Mouse (Mus musculus): ENCODE data around the gene Atp6v0e. TPM values are rescaled to one million over a fixed set of nuclear protein-coding genes. Genes with fewer than 3 reads are reported as not detected.

The Atp6v0e gene
- total RNA-seq, 2 experiments from 2014 or later = 39.2 to 44.6 TPM

DNA sequence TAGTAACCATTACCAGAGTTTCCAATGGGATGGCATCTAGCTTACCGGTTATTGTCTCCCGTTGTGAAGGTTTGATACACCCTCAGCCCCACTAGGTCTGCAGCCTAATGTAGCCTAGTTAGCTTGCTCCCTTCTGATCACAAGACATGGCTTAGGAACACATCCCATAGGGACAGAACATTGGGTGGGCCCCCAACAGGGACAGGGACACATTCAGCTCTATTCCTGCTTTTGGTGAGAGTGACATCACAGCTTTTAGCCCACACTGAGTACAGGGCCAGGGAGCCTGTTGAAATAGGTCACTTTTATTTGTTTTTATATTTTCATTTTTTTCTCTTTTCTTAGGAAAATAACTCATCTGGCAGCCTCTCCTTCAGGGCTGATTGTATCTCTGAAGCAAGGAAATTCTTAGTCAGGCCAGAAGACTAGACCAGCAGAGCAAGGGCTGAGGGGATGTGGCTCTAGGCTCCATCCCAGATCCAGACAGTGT, 37.5 kb upstream of the Atp6v0e start:
- Histone ChIP-seq H3K4me3 (no peak overlapping the region), H3K27ac (peak overlapping the region; percentile 40; the same call in 1 of the 2 replicates)
- intact Hi-C loops (cut with DNase I) = no loop called here
- no peak for DNase-seq (ENCODE audit: extremely low spot score in 1 of 2, low spot score in 2 of 2)
- no peak for TF ChIP-seq CTCF (IDR thresholded peaks at IDR 0.05)

DNA sequence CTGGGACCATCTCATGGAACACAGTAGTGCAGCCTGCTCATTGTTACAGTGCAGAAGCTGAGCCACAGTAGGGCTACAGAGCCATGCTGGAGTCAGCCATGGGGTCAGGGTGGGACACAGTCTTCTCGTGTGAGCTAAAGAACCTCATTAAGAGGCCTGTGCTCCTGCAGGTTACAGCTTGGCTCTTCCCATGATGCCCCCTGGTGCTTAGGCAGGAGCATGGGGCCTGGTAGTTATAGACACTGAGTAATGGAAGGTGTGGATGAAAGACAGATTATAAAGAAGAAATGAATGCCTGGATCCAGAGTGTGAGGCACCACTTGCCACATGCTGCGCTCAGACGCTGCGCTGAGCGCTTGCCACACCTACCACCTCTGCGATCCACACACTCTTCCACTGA, 34.6 kb upstream of the Atp6v0e start:
- Histone ChIP-seq H3K27ac (peak overlapping the region; percentile 71), H3K4me3 (no peak overlapping the region)
- DNase-seq (ENCODE audit: extremely low spot score in 1 of 2, low spot score in 2 of 2) = no peak
- intact Hi-C loops (cut with DNase I) = no loop called here
- TF ChIP-seq CTCF (IDR thresholded peaks at IDR 0.05) = no peak; the same call in none of the 2 replicates

DNA sequence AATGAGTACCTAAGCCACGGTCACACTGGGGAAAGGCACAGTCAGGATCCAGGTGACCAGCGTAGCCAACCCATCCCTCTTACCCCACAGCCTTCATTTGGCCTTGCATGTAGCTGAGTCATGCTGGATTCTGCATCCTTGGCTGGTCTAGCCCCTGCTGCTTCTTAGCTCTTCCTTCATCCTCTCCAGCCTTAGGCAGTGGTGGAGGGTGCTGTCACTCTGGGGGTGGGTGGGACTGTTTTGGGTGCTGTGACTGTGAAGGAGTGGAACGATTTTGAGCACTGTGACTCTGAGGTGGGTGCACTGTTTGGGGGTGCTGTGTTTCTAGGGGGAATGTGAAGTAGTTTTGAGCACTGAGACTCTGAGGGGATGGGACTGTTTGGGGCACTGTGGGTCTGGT, 34.1 kb upstream of the Atp6v0e start:
- intact Hi-C loops (cut with DNase I) = no loop called here
- no peak overlapping the region for H3K4me3 ChIP-seq
- TF ChIP-seq CTCF (IDR thresholded peaks at IDR 0.05) = no peak
- peak overlapping the region; percentile 71 for H3K27ac ChIP-seq
- DNase-seq (ENCODE audit: extremely low spot score in 1 of 2, low spot score in 2 of 2) = no peak

DNA sequence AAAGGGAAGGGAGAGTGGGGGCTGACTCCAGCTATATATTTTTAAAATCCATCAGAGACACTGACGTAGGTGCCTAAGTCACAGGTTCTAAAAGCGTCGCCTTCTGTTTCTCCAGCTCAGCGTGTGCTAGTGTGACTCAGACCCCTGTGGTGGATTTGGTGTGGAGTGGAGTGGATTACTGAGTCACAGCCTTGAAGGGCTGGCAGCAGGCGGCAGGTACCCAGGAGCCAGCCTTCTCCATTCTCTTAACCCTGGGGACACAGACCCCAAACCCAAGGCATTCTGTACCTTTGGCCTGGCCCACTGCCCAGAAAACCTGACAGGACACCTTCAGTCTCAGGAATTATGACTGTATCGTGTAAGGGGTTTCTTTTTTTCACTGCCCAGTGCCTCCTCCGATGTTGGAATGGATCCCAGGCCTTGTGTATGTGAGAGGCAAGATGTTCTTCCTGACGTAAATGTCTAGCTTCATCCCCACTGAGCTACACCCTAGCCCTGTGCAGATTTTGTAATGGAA, 31.2 kb upstream of the Atp6v0e start:
- TF ChIP-seq CTCF (IDR thresholded peaks at IDR 0.05) = no peak
- no peak overlapping the region for H3K4me3 ChIP-seq
- intact Hi-C loops (cut with DNase I) = loop anchor here (2.0 to 5.0 kb wide), 2 partner anchors 23 to 55 kb away; no protein-coding TSS in a partner anchor
- peak overlapping the region; percentile 89 for H3K27ac ChIP-seq
- peak; percentile 59 to 66 for DNase-seq (ENCODE audit: extremely low spot score in 1 of 2, low spot score in 2 of 2)

DNA sequence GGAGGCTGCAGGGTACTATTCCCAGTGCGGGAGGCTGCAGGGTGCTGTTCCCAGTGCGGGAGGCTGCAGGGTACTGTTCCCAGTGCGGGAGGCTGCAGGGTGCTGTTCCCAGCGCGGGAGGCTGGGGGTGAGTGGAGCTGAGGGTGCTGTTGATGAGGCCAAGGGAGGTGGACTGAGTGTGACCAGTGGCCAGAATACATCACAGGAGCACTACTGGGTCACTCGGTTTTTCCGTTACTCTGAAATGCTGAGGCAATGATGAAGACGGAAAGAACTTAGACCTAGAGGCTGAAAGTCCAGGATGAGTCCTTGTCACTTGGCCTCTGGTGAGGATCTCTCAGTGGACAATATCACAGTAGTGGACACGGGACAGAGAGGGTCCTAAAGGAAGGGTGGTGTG, 29.8 kb upstream of the Atp6v0e start:
- no peak overlapping the region for H3K27ac ChIP-seq
- no peak for TF ChIP-seq CTCF (IDR thresholded peaks at IDR 0.05)
- intact Hi-C loops (cut with DNase I) = loop anchor here (5.0 kb wide), 1 partner anchor 56 kb away; no protein-coding TSS in a partner anchor

DNA sequence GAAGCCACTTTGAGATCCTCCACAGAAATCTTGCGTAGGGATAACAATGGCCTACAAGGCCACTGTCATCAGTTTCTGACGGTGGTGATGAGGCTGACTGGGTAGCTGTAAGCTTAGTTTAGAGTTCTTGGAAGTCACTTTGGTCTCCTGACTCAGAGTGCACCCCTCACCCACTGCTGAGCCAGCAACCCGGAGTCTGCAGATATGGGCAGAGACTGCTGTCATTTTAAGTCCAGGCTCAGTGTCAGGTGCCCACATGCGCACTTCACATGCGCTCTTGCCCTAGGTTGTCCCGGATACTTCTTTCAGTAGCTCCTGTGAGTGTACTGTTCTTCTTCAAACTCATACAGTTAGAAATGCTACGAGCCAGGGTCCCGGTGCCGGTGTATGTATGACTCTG, 29.1 kb upstream of the Atp6v0e start:
- peak overlapping the region; percentile 28; the same call in 1 of the 2 replicates for H3K27ac ChIP-seq
- intact Hi-C loops (cut with DNase I) = loop anchor here (5.0 kb wide), 1 partner anchor 57 kb away; no protein-coding TSS in a partner anchor
- no peak overlapping the region for H3K4me3 ChIP-seq
- no peak for TF ChIP-seq CTCF (IDR thresholded peaks at IDR 0.05)
- no peak for DNase-seq (ENCODE audit: extremely low spot score in 1 of 2, low spot score in 2 of 2)

More for the DNA sequence above, 29.8 kb upstream of the Atp6v0e start:
- H3K4me3 ChIP-seq = no peak overlapping the region
- DNase-seq (ENCODE audit: extremely low spot score in 1 of 2, low spot score in 2 of 2) = no peak

DNA sequence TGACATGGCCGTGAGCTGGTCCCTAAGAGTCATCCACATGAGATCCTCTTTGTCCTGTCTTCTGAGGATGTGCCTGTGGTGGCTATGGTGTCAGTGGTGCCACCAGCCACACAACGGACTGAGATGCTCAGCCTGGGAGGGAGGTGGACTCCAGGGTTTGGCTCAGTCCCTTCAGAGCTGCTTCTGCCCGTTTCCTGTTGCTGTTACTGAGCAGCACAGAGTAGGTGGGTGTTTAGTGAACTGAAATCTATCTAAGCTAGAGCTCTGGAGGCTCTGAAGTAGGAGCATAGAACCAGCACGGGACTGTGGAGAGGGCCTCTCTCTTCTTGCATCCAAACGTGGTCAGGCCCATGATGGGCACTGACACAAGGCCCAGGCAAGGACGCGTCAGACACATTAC, 28.5 kb upstream of the Atp6v0e start:
- peak overlapping the region; percentile 28; the same call in 1 of the 2 replicates for H3K27ac ChIP-seq
- H3K4me3 ChIP-seq = no peak overlapping the region
- TF ChIP-seq CTCF (IDR thresholded peaks at IDR 0.05) = no peak
- intact Hi-C loops (cut with DNase I) = loop anchor here (5.0 kb wide), 1 partner anchor 57 kb away; no protein-coding TSS in a partner anchor
- no peak for DNase-seq (ENCODE audit: extremely low spot score in 1 of 2, low spot score in 2 of 2)

DNA sequence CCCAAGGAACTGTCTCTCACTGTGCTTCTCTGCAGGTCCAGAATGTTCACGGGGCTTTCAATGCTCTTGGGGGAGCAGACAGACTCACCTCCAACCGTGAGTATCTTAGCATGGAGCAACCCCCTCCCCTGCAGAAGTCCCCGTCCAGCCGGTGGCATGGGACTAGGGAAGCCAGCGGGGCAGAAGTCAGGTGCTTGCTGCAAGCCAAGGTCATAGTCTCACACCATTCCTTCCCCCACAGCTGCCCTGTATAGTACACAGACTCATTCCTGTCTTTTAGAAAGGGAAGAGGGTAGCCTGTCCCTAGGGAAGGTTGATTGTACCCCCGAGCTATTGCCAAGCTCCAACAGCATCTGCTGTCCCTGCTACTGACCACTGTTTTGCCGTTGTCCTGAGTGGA, 27.1 kb upstream of the Atp6v0e start:
- no peak overlapping the region for H3K27ac ChIP-seq
- no peak overlapping the region for H3K4me3 ChIP-seq
- intact Hi-C loops (cut with DNase I) = no loop called here
- TF ChIP-seq CTCF (IDR thresholded peaks at IDR 0.05) = no peak
- DNase-seq (ENCODE audit: extremely low spot score in 1 of 2, low spot score in 2 of 2) = no peak

DNA sequence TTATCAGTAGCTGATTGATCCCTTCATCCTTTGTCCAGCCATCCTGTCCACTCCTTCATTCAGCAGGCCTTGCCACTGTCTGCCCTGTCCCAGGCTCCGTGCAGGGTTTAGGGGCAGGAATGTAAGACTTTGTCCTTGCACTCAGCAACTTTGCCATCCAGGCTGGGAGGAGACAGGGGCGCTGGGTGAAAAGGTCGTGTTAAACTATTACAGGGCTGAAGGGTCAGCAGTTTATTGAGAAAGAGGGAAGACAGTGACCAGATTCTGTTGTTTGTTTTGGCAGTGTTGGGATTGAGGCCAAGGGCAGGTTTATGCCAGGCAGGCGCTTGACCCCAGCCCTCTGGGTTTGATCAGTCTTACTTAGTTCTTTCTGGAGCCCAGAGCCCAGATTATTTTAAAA, 25.2 kb upstream of the Atp6v0e start:
- DNase-seq (ENCODE audit: extremely low spot score in 1 of 2, low spot score in 2 of 2) = no peak
- no peak for TF ChIP-seq CTCF (IDR thresholded peaks at IDR 0.05)
- Histone ChIP-seq H3K27ac (no peak overlapping the region), H3K4me3 (no peak overlapping the region)
- intact Hi-C loops (cut with DNase I) = loop anchor here (1.0 to 2.0 kb wide), 3 partner anchors 75 to 172 kb away; partner anchors contain the start of gene Dusp1

DNA sequence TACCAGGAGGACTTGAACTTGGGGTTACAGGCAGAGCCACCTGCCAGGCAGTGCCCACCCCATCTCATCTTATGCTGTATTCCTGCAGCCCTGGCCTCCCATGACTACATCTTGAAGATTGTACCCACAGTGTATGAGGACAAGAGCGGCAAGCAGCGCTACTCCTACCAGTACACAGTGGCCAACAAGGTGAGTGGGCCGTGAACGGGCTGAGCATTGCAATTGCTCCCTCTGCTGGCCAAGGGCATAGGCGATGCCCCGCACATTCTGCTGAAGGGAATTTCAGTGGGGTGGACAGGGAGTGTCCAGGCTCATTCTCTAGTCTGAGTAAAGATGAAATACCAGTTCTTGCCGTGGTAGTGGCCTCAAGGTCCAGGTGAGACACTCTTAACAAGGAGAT, 24.4 kb upstream of the Atp6v0e start:
- peak; percentile 93 for TF ChIP-seq CTCF (IDR thresholded peaks at IDR 0.05)
- intact Hi-C loops (cut with DNase I) = loop anchor here (1.0 to 2.0 kb wide), 3 partner anchors 76 to 172 kb away; partner anchors contain the start of gene Dusp1
- peak; percentile 60 to 83 for DNase-seq (ENCODE audit: extremely low spot score in 1 of 2, low spot score in 2 of 2)
- Histone ChIP-seq H3K27ac (no peak overlapping the region), H3K4me3 (no peak overlapping the region)

DNA sequence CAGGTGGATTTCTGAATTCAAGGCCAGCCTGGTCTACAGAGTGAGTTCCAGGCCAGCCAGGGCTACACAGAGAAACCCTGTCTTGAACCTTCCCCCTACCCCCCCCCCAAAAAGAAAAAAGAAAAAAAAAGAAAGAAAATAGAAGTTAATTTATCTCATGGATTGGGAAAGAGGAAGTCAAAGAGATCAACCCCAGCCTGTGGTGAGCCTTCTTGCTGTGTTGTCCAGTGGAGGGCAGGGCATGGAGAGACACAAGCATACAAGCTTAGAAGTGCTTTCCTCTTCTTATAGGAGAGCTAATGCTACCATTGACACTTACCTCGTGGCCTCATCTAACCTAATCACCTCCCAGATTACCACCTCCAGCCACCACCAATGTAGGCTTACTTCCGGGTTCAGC, 23.2 kb upstream of the Atp6v0e start:
- no peak for TF ChIP-seq CTCF (IDR thresholded peaks at IDR 0.05)
- intact Hi-C loops (cut with DNase I) = loop anchor here (2.0 kb wide), 2 partner anchors 77 to 131 kb away; partner anchors contain the start of gene Dusp1

DNA sequence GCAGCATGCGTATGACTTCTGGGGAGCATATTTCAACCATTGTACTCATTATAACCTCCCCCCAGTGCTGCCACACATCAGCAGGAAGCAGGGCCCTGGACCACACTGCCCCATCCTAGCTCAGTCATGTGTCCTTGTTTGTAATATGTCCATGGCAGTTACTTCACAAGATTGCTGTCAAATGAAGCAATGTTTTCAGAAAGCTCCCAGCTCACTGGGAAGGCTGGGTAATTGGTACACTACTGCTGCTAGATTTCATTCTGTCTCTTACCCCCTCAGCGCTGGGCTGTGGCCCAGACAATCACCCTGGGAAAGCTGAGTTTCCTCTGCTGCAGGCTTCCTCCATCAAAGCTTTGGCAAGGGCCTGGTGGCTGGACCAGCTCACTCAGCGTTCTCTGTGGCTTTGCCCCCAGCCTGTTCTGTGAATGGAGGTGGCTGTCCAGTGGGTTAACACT, 22.7 kb upstream of the Atp6v0e start:
- Histone ChIP-seq H3K27ac (peak overlapping the region; percentile 1; the same call in 1 of the 2 replicates), H3K4me3 (no peak overlapping the region)
- no peak for TF ChIP-seq CTCF (IDR thresholded peaks at IDR 0.05)
- DNase-seq (ENCODE audit: extremely low spot score in 1 of 2, low spot score in 2 of 2) = no peak
- intact Hi-C loops (cut with DNase I) = no loop called here

More for the DNA sequence above, 23.2 kb upstream of the Atp6v0e start:
- no peak overlapping the region for H3K27ac ChIP-seq
- no peak for DNase-seq (ENCODE audit: extremely low spot score in 1 of 2, low spot score in 2 of 2)
- no peak overlapping the region for H3K4me3 ChIP-seq
